Mouse (Mus musculus) E14TG2a.4 (cell line): Measurements from ENCODE around the gene Gcgr.

Experiments used
- CTCF ChIP-seq: conservative IDR thresholded peaks from 2 replicates; pipeline ENCODE4 v1.5.1; 2014; ENCODE audit warnings: low read length
- POU5F1 ChIP-seq: IDR thresholded peaks from 2 replicates; pipeline ENCODE4 v1.6.1; 2014; ENCODE audit warnings: low read length, borderline replicate concordance

- TF ChIP-seq CTCF (no peak), POU5F1 (no peak)
Observed at GRCm38 (mm10) chr11:120560952-120561728, 30.6 kb downstream of the Gcgr start.
